Mouse (Mus musculus) liver, embryonic 14.5 days (tissue): ENCODE measurements around the gene Dhrs2.

Source experiments
- CTCF ChIP-seq: IDR thresholded peaks from 2 replicates; pipeline ENCODE4 v1.5.1; 2016; ENCODE audit warnings: antibody characterized with exemption, low read depth, control low read depth
- EP300 ChIP-seq: IDR thresholded peaks from 2 replicates; pipeline ENCODE4 v1.6.1; 2016; ENCODE audit warnings: antibody characterized with exemption, low read depth

GRCm38 (mm10) chr14:55177274-55177673 is 44.5 kb upstream of the Dhrs2 start:
- TF ChIP-seq CTCF (peak; percentile 84), EP300 (no peak)
